15 mouse cellular contexts compared by ENCODE assay signal in genomic region chr12:24877231-24877630, GRCm38 (mm10). TPM values are rescaled to one million over a fixed set of nuclear protein-coding genes. Genes with fewer than 3 reads are reported as not detected.
A peak's percentile ranks its signal among the peaks of the same experiment; 100 is the strongest.
DNase-seq lines count a peak whose midpoint lies in the region; ATAC-seq and TF ChIP-seq lines count a peak whose summit lies in the region.
"Had no signal": no experiment of that assay in that cellular context is flagged by ENCODE, and none has a peak within 500 bp of the region (broad histone marks: within the 10 kb centered on the region; RNA-seq: fewer than 3 reads in every experiment).

No protein-coding gene starts in this region.

- DNase-seq in forebrain, embryonic 11.5 days (ENCODE audit: low spot score), result no peak
- no peak for DNase-seq in midbrain, embryonic 10.5 days (ENCODE audit: low spot score)
- DNase-seq in limb, embryonic 14.5 days (ENCODE audit: low spot score), result peak; percentile 48
- DNase-seq in cerebellum, adult 11-12 months, result no peak
- DNase-seq in cerebellum, adult 9-11 months, result no peak
- DNase-seq: cerebellum, adult 8-10 months; heart, adult 18-20 months; heart, postnatal 14 days; right cerebral cortex, postnatal 4 days had no signal

- H3K9me3 ChIP-seq in forebrain, embryonic 12.5 days, result no peaks in the 10 kb centered on the region
- H3K9me3 ChIP-seq in forebrain, embryonic 11.5 days (ENCODE audit: control insufficient read depth, low read length), result no peaks in the 10 kb centered on the region
- H3K9me3 ChIP-seq in midbrain, embryonic 10.5 days (replicated peaks), result no peaks in the 10 kb centered on the region
- H3K9me3 ChIP-seq in midbrain, embryonic 15.5 days, result no peaks in the 10 kb centered on the region
- no peaks in the 10 kb centered on the region for H3K9me3 ChIP-seq in limb, embryonic 14.5 days (ENCODE audit: control insufficient read depth, low read length)
- no peaks in the 10 kb centered on the region for H3K9me3 ChIP-seq in stomach, embryonic 14.5 days (ENCODE audit: control insufficient read depth, low read depth, low read length)

- H3K4me2 ChIP-seq in forebrain, embryonic 12.5 days, result no peak overlapping the region
- no peak overlapping the region for H3K4me2 ChIP-seq in forebrain, embryonic 11.5 days (ENCODE audit: low read depth, low read length, severe bottlenecking)
- H3K4me2 ChIP-seq in midbrain, embryonic 15.5 days, result no peak overlapping the region
- 0 out of 2 replicates have a peak overlapping the region, but pooled peaks have one; percentile 10 for H3K4me2 ChIP-seq in limb, embryonic 14.5 days (replicated peaks; ENCODE audit: low read depth, low read length, severe bottlenecking)
- no peak overlapping the region for H3K4me2 ChIP-seq in stomach, embryonic 14.5 days (replicated peaks; ENCODE audit: low read depth, low read length)

- WGBS in forebrain, embryonic 12.5 days, result 70% methylated on average over 7 of the region's 7 CpGs
- 72% methylated on average over 7 of the region's 7 CpGs for WGBS in forebrain, embryonic 11.5 days
- WGBS in midbrain, embryonic 10.5 days, result 84% methylated on average over 7 of the region's 7 CpGs
- 76% methylated on average over 7 of the region's 7 CpGs for WGBS in midbrain, embryonic 15.5 days
- 27% methylated on average over 7 of the region's 7 CpGs for WGBS in limb, embryonic 14.5 days
- 28% methylated on average over 7 of the region's 7 CpGs for WGBS in stomach, embryonic 14.5 days

- no peak for ATAC-seq in forebrain, embryonic 12.5 days (ENCODE audit: low FRiP score)
- ATAC-seq in forebrain, embryonic 11.5 days (replicated peaks; ENCODE audit: low FRiP score), result no peak
- ATAC-seq in midbrain, embryonic 15.5 days (replicated peaks), result no peak
- peak; percentile 64 for ATAC-seq in limb, embryonic 14.5 days (ENCODE audit: low FRiP score, low read depth)
- peak; percentile 46; the same call in 1 of the 2 replicates for ATAC-seq in stomach, embryonic 14.5 days (ENCODE audit: insufficient number of reproducible peaks, insufficient read depth, low FRiP score, low read depth)
- ATAC-seq: inflammation-experienced regulatory T-cells, adult 6 months had no signal

- no peak overlapping the region for H3K9ac ChIP-seq in forebrain, embryonic 12.5 days
- H3K9ac ChIP-seq in forebrain, embryonic 11.5 days (ENCODE audit: low read length), result no peak overlapping the region
- H3K9ac ChIP-seq in midbrain, embryonic 15.5 days, result no peak overlapping the region
- H3K9ac ChIP-seq in limb, embryonic 14.5 days (ENCODE audit: low read depth, low read length, severe bottlenecking), result no peak overlapping the region
- no peak overlapping the region; the same call in 1 of the 2 replicates for H3K9ac ChIP-seq in stomach, embryonic 14.5 days (replicated peaks; ENCODE audit: low read depth, low read length)

- peaks cover 14% of the 10 kb centered on the region for H3K4me1 ChIP-seq in forebrain, embryonic 12.5 days
- H3K4me1 ChIP-seq in forebrain, embryonic 11.5 days (replicated peaks; ENCODE audit: control insufficient read depth, insufficient read depth, low read length), result no peaks in the 10 kb centered on the region
- peaks cover 11% of the 10 kb centered on the region for H3K4me1 ChIP-seq in midbrain, embryonic 10.5 days
- peaks cover 11% of the 10 kb centered on the region for H3K4me1 ChIP-seq in midbrain, embryonic 15.5 days
- H3K4me1 ChIP-seq in limb, embryonic 14.5 days (ENCODE audit: control insufficient read depth, insufficient read depth, low read length), result peaks cover 34% of the 10 kb centered on the region
- H3K4me1 ChIP-seq in stomach, embryonic 14.5 days (ENCODE audit: control insufficient read depth, insufficient read depth, low read length), result peaks cover 17% of the 10 kb centered on the region; the same call in 1 of the 2 replicates

- no peaks in the 10 kb centered on the region for H3K27me3 ChIP-seq in forebrain, embryonic 12.5 days
- no peaks in the 10 kb centered on the region for H3K27me3 ChIP-seq in forebrain, embryonic 11.5 days (ENCODE audit: control insufficient read depth, insufficient read depth, low read length)
- H3K27me3 ChIP-seq in midbrain, embryonic 10.5 days (ENCODE audit: low read depth, poor library complexity, severe bottlenecking), result no peaks in the 10 kb centered on the region
- H3K27me3 ChIP-seq in midbrain, embryonic 15.5 days (replicated peaks), result no peaks in the 10 kb centered on the region
- H3K27me3 ChIP-seq in limb, embryonic 14.5 days (ENCODE audit: control insufficient read depth, insufficient read depth, low read length), result no peaks in the 10 kb centered on the region
- no peaks in the 10 kb centered on the region for H3K27me3 ChIP-seq in stomach, embryonic 14.5 days (ENCODE audit: control insufficient read depth, insufficient read depth, low read length)

- H3K27ac ChIP-seq in forebrain, embryonic 12.5 days, result 0 out of 2 replicates have a peak overlapping the region, but pooled peaks have one; percentile 14
- no peak overlapping the region for H3K27ac ChIP-seq in forebrain, embryonic 11.5 days (ENCODE audit: low read depth, low read length)
- 0 out of 2 replicates have a peak overlapping the region, but pooled peaks have one; percentile 18 for H3K27ac ChIP-seq in midbrain, embryonic 10.5 days (replicated peaks)
- no peak overlapping the region for H3K27ac ChIP-seq in midbrain, embryonic 15.5 days
- H3K27ac ChIP-seq in limb, embryonic 14.5 days (replicated peaks; ENCODE audit: low read depth, low read length), result peak overlapping the region; percentile 68
- H3K27ac ChIP-seq in stomach, embryonic 14.5 days (ENCODE audit: low read length), result peak overlapping the region; percentile 78; the same call in 1 of the 2 replicates
- H3K27ac ChIP-seq: layer of hippocampus, adult 2 months had no signal

- TF ChIP-seq POLR2A in limb, embryonic 14.5 days (IDR thresholded peaks at IDR 0.05; ENCODE audit: borderline replicate concordance, extremely low read depth, insufficient read depth, insufficient read length), result no peak

- H3K4me3 ChIP-seq in forebrain, embryonic 12.5 days (replicated peaks), result no peak overlapping the region
- H3K4me3 ChIP-seq in forebrain, embryonic 11.5 days (ENCODE audit: low read depth, low read length), result no peak overlapping the region
- no peak overlapping the region for H3K4me3 ChIP-seq in midbrain, embryonic 10.5 days
- no peak overlapping the region for H3K4me3 ChIP-seq in midbrain, embryonic 15.5 days
- no peak overlapping the region for H3K4me3 ChIP-seq in limb, embryonic 14.5 days (replicated peaks; ENCODE audit: low read length)
- H3K4me3 ChIP-seq in stomach, embryonic 14.5 days (ENCODE audit: low read depth, low read length), result no peak overlapping the region
- H3K4me3 ChIP-seq: layer of hippocampus, adult 2 months had no signal

- H3K36me3 ChIP-seq in forebrain, embryonic 12.5 days (replicated peaks), result 0 out of 2 replicates have a peak, but pooled peaks cover 2% of the 10 kb centered on the region
- H3K36me3 ChIP-seq in forebrain, embryonic 11.5 days (ENCODE audit: control insufficient read depth, insufficient read depth, low read length), result no peaks in the 10 kb centered on the region
- 0 out of 2 replicates have a peak, but pooled peaks cover 3% of the 10 kb centered on the region for H3K36me3 ChIP-seq in midbrain, embryonic 10.5 days
- no peaks in the 10 kb centered on the region for H3K36me3 ChIP-seq in midbrain, embryonic 15.5 days (replicated peaks)
- peaks cover 3% of the 10 kb centered on the region; the same call in 1 of the 2 replicates for H3K36me3 ChIP-seq in limb, embryonic 14.5 days (ENCODE audit: control insufficient read depth, insufficient read depth, low read length)
- no peaks in the 10 kb centered on the region for H3K36me3 ChIP-seq in stomach, embryonic 14.5 days (ENCODE audit: control insufficient read depth, insufficient read depth, low read length)

RNA-seq across cellular contexts. Expression of gene Mboat2, which starts 46.6 kb away (rescaled TPM):
- polyA plus RNA-seq in forebrain, embryonic 12.5 days (2016; fragmentation: Nextera tagmentation; extraction: Ambion mirVana), result 58.4 and 60.0 TPM in 2 replicates
- 55.7 and 59.3 TPM in 2 replicates for polyA plus RNA-seq in forebrain, embryonic 11.5 days (2014; fragmentation: Nextera tagmentation; extraction: Ambion mirVana)
- polyA plus RNA-seq in midbrain, embryonic 10.5 days (2016; fragmentation: Nextera tagmentation; extraction: Ambion mirVana), result 49.8 and 56.8 TPM in 2 replicates
- polyA plus RNA-seq in midbrain, embryonic 15.5 days (2015; fragmentation: Nextera tagmentation; extraction: Ambion mirVana), result 68.6 and 71.5 TPM in 2 replicates
- polyA plus RNA-seq in limb, embryonic 14.5 days (2012; rRNA removed), result 24.7 and 25.2 TPM in 2 replicates
- 66.4 and 70.5 TPM in 2 replicates for polyA plus RNA-seq in limb, embryonic 14.5 days (2014; fragmentation: Nextera tagmentation; extraction: Ambion mirVana)
- polyA plus RNA-seq in stomach, embryonic 14.5 days (2014; fragmentation: Nextera tagmentation; extraction: Ambion mirVana), result 49.0 and 56.6 TPM in 2 replicates
- polyA plus RNA-seq: inflammation-experienced regulatory T-cells, adult 6 months; liver, adult 2 months had no signal

Comparison
In these comparisons a context has a peak if more than half of its experiments do, and no peak if none do; other contexts are left out.
1. H3K27ac ChIP-seq: peak in forebrain, embryonic 12.5 days (single experiment), midbrain, embryonic 10.5 days (single experiment), limb, embryonic 14.5 days (single experiment) and stomach, embryonic 14.5 days (single experiment); none in forebrain, embryonic 11.5 days (single experiment) and midbrain, embryonic 15.5 days (single experiment).
2. ATAC-seq: peak in limb, embryonic 14.5 days (single experiment) and stomach, embryonic 14.5 days (single experiment); none in forebrain, embryonic 12.5 days (single experiment), forebrain, embryonic 11.5 days (single experiment) and midbrain, embryonic 15.5 days (single experiment).